Mouse (Mus musculus) mouse embryonic stem cell (cell line): Measurements from ENCODE around the gene Kctd15.

Source experiments
- in situ Hi-C, 2 experiments: fragments of 300-500 bp; cut with MboI; formaldehyde crosslinking; loops; 1 replicate in 1 of 2; 3 replicates in 1 of 2; pipeline ENCODE4 v1.14.3; 2019 to 2020; ENCODE audit warnings: low sequenced_read_pairs in 2 of 2, low pct_unique_long_range_greater_than_20kb in 1 of 2, mixed read lengths in 1 of 2; ENCODE audit not compliant: unreplicated experiment in 1 of 2

Kctd15 gene

GRCm38 (mm10) chr7:34641968-34642367 lies 14.6 kb downstream of the Kctd15 start:
- in situ Hi-C loops = no loop called here

- in situ Hi-C loops = no loop called here
These were observed 16.7 kb downstream of the Kctd15 start for GRCm38 (mm10) chr7:34639798-34640197.

- in situ Hi-C loops = no loop called here
These were observed 19.9 kb downstream of the Kctd15 start for GRCm38 (mm10) chr7:34636661-34637060.

- in situ Hi-C loops = no loop called here
These were observed 23.4 kb downstream of the Kctd15 start for GRCm38 (mm10) chr7:34632966-34633742.

GRCm38 (mm10) chr7:34630211-34631085 lies 26.1 kb downstream of the Kctd15 start:
- in situ Hi-C loops = no loop called here

GRCm38 (mm10) chr7:34629702-34630210 lies 26.8 kb downstream of the Kctd15 start:
- in situ Hi-C loops = no loop called here

- in situ Hi-C loops = no loop called here
These were observed 36.1 kb downstream of the Kctd15 start for GRCm38 (mm10) chr7:34620411-34620810.

GRCm38 (mm10) chr7:34618141-34618890 lies 38.2 kb downstream of the Kctd15 start:
- in situ Hi-C loops = loop anchor here (5.0 to 10.0 kb wide), 3 partner anchors 49 to 136 kb away; no protein-coding TSS in a partner anchor

- in situ Hi-C loops = loop anchor here (5.0 to 10.0 kb wide), 3 partner anchors 51 to 139 kb away; no protein-coding TSS in a partner anchor
These were observed 40.3 kb downstream of the Kctd15 start for GRCm38 (mm10) chr7:34616275-34616674.

GRCm38 (mm10) chr7:34610445-34610844 lies 46.1 kb downstream of the Kctd15 start:
- in situ Hi-C loops = loop anchor here in 1 of 2 experiments (10.0 kb wide), 1 partner anchor 144 kb away; no protein-coding TSS in a partner anchor

- in situ Hi-C loops = no loop called here
These were observed 49.1 kb downstream of the Kctd15 start for GRCm38 (mm10) chr7:34607334-34607970.

GRCm38 (mm10) chr7:34606729-34607128 lies 49.8 kb downstream of the Kctd15 start:
- in situ Hi-C loops = no loop called here

GRCm38 (mm10) chr7:34606051-34606450 lies 50.5 kb downstream of the Kctd15 start:
- in situ Hi-C loops = no loop called here

GRCm38 (mm10) chr7:34598576-34598975 lies 58.0 kb downstream of the Kctd15 start:
- in situ Hi-C loops = no loop called here

GRCm38 (mm10) chr7:34597986-34598385 lies 58.5 kb downstream of the Kctd15 start:
- in situ Hi-C loops = no loop called here

GRCm38 (mm10) chr7:34596531-34597235 lies 59.8 kb downstream of the Kctd15 start:
- in situ Hi-C loops = no loop called here

- in situ Hi-C loops = no loop called here
These were observed 61.3 kb downstream of the Kctd15 start for GRCm38 (mm10) chr7:34595307-34595565.
